Mouse (Mus musculus) midbrain, embryonic 15.5 days (tissue): Measurements from ENCODE around the gene Tmem86a. TPM values are rescaled to one million over a fixed set of nuclear protein-coding genes. Genes with fewer than 3 reads are reported as not detected.

Experiments
- ATAC-seq: fragments of 200-750 bp; cut with Nextera tagmentation; replicated peaks from 2 replicates; pipeline ENCODE4 v1.8.0; 2017; ENCODE audit warnings: moderate TSS enrichment
- H3K27ac ChIP-seq: fragments of 300-500 bp; sonication (generic); 2 replicates; pipeline ENCODE4 v1.5.1; 2015; ENCODE audit warnings: mild to moderate bottlenecking, inconsistent platforms
- H3K27me3 ChIP-seq: fragments of 300-500 bp; sonication (generic); replicated peaks from 2 replicates; pipeline ENCODE4 v1.6.1; 2015; ENCODE audit warnings: inconsistent platforms
- H3K36me3 ChIP-seq: fragments of 300-500 bp; sonication (generic); replicated peaks from 2 replicates; pipeline ENCODE4 v1.6.1; 2015; ENCODE audit warnings: inconsistent platforms
- H3K4me1 ChIP-seq: fragments of 300-500 bp; sonication (generic); 2 replicates; pipeline ENCODE4 v1.6.1; 2015; ENCODE audit warnings: inconsistent platforms
- H3K4me2 ChIP-seq: fragments of 300-500 bp; sonication (generic); 2 replicates; pipeline ENCODE4 v1.6.1; 2015; ENCODE audit warnings: inconsistent platforms, mild to moderate bottlenecking, moderate library complexity
- H3K4me3 ChIP-seq: fragments of 300-500 bp; sonication (generic); 2 replicates; pipeline ENCODE4 v1.5.1; 2015; ENCODE audit warnings: mild to moderate bottlenecking, inconsistent platforms
- H3K9ac ChIP-seq: fragments of 300-500 bp; sonication (generic); 2 replicates; pipeline ENCODE4 v1.6.1; 2015; ENCODE audit warnings: mild to moderate bottlenecking, inconsistent platforms
- H3K9me3 ChIP-seq: fragments of 300-500 bp; sonication (generic); 2 replicates; pipeline ENCODE4 v1.6.1; 2016; ENCODE audit warnings: inconsistent platforms
- WGBS: fragments of 180-500 bp; shearing (Covaris S2); methylation state at CpG from one replicate; pipeline ENCODE4 v1.1.7; 2015; ENCODE audit warnings: mixed read lengths; 5-methylcytosine and 5-hydroxymethylcytosine counted together
- polyA plus RNA-seq: library from polyadenylated mRNA; unstranded; fragments of >200 nt; fragmentation: Nextera tagmentation; extraction: Ambion mirVana; gene quantifications from 2 replicates; pipeline ENCODE4 v1.2.1, GENCODE M21; 2015

Gene Tmem86a
- polyA plus RNA-seq, 1 experiment from 2014 or later = 28.3 TPM

DNA sequence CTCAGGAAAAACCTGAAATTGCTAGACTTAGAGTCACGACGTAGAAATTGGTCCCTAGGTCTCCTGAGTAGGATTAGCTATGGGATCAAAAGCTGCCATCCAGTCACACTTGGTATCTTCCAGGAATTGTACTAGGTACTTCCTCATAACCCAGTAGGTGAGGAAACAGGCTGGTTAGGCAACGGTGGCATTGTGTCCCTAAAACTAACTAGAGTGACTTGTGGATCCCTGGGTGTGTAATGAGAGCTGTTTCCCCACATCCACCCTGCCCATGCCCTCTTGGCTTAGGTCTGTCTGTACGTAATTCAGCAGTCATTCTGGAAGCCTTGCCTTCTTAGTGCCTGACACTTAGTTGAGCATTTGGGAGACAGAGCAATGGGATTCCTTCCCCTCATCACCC lies 5.9 kb downstream of the Tmem86a start:
- ATAC-seq = no peak
- H3K36me3 ChIP-seq = no peaks in the 10 kb centered on the region
- 84% methylated on average over 4 of the region's 4 CpGs for WGBS
- H3K9ac ChIP-seq = no peak overlapping the region
- no peaks in the 10 kb centered on the region for H3K27me3 ChIP-seq
- no peak overlapping the region for H3K27ac ChIP-seq
- H3K9me3 ChIP-seq = no peaks in the 10 kb centered on the region
- H3K4me2 ChIP-seq = no peak overlapping the region
- H3K4me1 ChIP-seq = peaks cover 18% of the 10 kb centered on the region
- no peak overlapping the region for H3K4me3 ChIP-seq

DNA sequence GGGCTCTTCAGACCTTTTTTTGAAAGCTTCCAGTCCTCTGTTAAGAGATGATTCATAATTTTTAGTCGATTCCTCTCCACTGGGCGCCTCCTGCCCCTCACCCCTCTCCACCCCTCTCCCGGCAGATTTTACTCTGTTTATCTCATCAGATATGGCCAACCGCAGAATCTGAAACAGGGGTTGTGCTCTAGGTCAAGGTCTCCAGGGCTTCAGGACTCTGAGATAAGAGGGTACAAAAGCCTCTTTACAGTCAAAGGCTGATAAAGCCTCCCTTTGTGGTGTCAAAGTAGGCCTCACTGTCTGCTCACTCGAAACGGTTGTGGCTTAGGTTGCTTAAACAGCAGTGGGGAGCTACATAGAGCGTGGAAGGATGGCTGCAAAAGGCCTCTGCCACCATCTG lies 8.9 kb downstream of the Tmem86a start:
- ATAC-seq = no peak
- Histone ChIP-seq H3K9ac (no peak overlapping the region), H3K4me3 (no peak overlapping the region), H3K4me2 (no peak overlapping the region), H3K4me1 (no peaks in the 10 kb centered on the region), H3K9me3 (no peaks in the 10 kb centered on the region), H3K36me3 (no peaks in the 10 kb centered on the region), H3K27ac (no peak overlapping the region), H3K27me3 (no peaks in the 10 kb centered on the region)
- WGBS = 73% methylated on average over 7 of the region's 7 CpGs

DNA sequence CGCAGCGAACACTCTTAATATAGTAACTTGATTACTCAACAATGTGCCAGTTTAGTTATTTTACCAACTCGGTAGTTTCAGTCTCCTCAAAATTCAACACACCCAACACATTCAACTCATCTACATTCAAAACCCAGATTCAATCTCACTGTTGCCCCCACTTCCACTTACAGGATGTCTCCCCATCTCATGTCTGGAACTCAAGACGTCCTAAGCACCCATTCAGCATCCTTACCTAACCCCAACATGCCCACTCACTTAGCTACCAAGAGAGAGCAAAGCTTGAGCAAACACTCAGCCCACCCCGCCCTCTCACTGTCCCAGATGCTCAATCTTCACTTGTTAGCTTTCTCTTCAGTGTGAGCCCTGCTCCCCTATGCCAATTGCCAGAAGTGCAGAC lies 11.2 kb downstream of the Tmem86a start:
- 83% methylated on average over 5 of the region's 5 CpGs for WGBS
- H3K4me1 ChIP-seq = no peaks in the 10 kb centered on the region
- H3K36me3 ChIP-seq = no peaks in the 10 kb centered on the region
- H3K27me3 ChIP-seq = no peaks in the 10 kb centered on the region
- H3K4me3 ChIP-seq = no peak overlapping the region
- H3K4me2 ChIP-seq = no peak overlapping the region
- no peak overlapping the region for H3K27ac ChIP-seq
- H3K9ac ChIP-seq = no peak overlapping the region
- ATAC-seq = no peak
- H3K9me3 ChIP-seq = no peaks in the 10 kb centered on the region

DNA sequence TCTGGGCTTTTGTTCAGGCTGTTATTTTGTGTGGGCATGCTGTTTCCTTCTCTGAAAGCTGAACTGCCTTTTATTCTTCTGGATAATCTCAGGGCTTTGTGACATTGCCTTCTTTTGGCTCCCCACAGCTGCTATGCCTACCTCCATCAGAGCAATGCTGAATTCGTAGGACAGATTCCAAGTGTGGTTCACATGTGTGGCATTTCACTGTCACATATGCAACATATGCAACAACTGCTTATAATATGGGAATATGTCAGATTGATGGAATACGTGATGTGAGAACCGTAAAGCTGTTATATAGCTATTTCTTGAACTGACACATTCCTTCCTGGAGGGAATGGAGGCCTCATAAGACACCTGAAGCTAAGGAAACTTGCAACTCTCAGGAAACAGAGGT lies 16.5 kb downstream of the Tmem86a start:
- Histone ChIP-seq H3K27ac (no peak overlapping the region), H3K4me3 (no peak overlapping the region), H3K9ac (no peak overlapping the region), H3K27me3 (no peaks in the 10 kb centered on the region), H3K36me3 (no peaks in the 10 kb centered on the region), H3K4me2 (no peak overlapping the region), H3K4me1 (no peaks in the 10 kb centered on the region), H3K9me3 (no peaks in the 10 kb centered on the region)
- ATAC-seq = no peak
- 78% methylated on average over 3 of the region's 3 CpGs for WGBS

DNA sequence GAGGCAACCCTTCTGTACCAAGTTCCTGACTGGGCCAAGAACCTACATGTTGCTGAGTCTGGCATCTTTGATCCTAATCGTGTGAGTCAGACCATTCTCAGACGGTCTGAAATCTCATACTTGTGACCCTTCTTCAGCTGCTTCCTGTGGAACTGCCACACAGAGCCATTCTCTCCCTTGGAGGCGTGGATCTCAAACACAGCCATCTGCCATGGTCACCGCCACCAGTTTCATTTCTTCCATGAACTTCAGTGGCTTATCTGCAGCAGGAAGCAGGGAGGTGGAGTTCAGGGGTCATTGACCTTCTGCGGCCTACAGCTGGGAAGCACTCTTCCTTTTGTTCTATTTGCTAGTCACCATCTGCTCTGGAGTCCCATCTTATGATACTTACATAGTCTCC lies 17.5 kb downstream of the Tmem86a start:
- H3K4me2 ChIP-seq = no peak overlapping the region
- no peaks in the 10 kb centered on the region for H3K4me1 ChIP-seq
- no peak overlapping the region for H3K27ac ChIP-seq
- no peak overlapping the region for H3K9ac ChIP-seq
- 82% methylated on average over 5 of the region's 5 CpGs for WGBS
- H3K36me3 ChIP-seq = no peaks in the 10 kb centered on the region
- no peaks in the 10 kb centered on the region for H3K27me3 ChIP-seq
- ATAC-seq = no peak
- no peaks in the 10 kb centered on the region for H3K9me3 ChIP-seq
- no peak overlapping the region for H3K4me3 ChIP-seq

DNA sequence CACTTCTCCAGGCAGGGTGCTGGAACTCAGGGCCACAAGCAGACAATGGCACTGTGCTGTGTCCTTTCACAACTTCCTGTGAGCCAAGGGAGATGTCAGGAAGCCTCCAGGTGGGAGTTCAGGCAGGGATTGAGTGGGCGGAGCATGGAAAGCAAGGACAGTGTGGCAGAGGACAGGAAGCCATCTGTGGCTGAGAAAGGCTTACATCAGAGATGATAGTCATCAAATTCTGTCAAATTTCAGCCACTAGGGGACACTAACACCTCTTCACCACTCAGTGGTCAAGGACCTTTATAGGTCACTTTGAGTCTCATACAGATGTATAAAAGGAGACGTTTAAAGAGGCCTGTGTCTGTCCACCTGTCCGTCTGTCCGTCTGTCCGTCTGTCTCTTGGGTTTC lies 22.1 kb downstream of the Tmem86a start:
- no peak overlapping the region for H3K27ac ChIP-seq
- ATAC-seq = no peak; the same call in 1 of the 2 replicates
- no peak overlapping the region for H3K4me3 ChIP-seq
- H3K36me3 ChIP-seq = no peaks in the 10 kb centered on the region
- H3K9me3 ChIP-seq = no peaks in the 10 kb centered on the region
- H3K27me3 ChIP-seq = no peaks in the 10 kb centered on the region
- WGBS = 74% methylated on average over 5 of the region's 5 CpGs
- H3K4me1 ChIP-seq = no peaks in the 10 kb centered on the region
- H3K9ac ChIP-seq = no peak overlapping the region
- no peak overlapping the region for H3K4me2 ChIP-seq

DNA sequence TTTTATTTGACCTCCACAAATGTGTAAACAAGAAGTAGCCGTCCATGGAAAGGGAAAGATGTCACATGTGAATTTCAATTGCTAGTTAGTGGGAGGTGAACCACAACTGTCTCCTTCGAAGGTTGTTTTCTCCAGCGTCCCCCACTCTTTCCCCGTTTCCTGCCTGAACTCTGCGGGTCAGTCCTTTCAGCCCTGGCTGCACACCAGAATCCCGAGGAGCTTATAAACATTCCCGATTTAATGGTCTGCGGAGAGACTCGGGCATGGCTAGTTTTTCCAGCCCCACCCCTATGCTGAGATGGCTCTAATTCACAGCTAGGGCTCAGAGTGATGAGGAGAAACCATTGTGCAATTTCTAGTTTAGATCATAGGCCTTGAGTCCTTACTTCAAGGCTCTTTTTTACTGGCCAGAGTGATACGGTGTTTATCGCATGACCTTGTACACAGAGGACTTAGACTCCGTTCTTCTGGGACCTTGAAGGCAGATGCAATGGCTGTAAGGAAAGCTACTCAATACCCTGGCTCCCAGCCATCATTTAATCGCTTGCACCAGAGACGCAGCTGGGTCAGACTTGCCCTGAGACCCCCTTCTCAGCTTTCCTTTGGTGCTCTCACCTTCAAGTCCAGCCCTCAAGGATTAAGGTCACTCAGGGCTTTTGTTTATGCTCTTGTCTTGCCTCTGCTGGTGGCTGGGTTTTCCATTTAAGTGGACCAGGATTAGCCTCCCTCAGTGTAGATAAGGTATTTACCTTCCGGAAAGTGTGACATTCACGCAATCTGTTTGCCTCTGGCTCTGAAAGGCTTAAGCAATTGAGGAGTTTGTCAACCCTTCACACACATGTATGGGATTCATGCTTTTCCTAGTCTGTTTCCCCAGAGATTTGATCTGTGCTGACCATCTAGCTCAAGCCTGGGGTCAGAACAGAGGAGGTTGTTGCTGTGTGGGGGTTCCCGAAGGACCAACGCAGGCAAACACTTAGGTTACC lies 23.4 kb downstream of the Tmem86a start:
- H3K27ac ChIP-seq = no peak overlapping the region
- no peak for ATAC-seq
- H3K9me3 ChIP-seq = no peaks in the 10 kb centered on the region
- H3K4me3 ChIP-seq = no peak overlapping the region
- no peaks in the 10 kb centered on the region for H3K4me1 ChIP-seq
- H3K27me3 ChIP-seq = no peaks in the 10 kb centered on the region
- H3K9ac ChIP-seq = no peak overlapping the region
- H3K36me3 ChIP-seq = peaks cover 10% of the 10 kb centered on the region; the same call in 1 of the 2 replicates
- 43% methylated on average over 18 of the region's 18 CpGs for WGBS
- no peak overlapping the region for H3K4me2 ChIP-seq

DNA sequence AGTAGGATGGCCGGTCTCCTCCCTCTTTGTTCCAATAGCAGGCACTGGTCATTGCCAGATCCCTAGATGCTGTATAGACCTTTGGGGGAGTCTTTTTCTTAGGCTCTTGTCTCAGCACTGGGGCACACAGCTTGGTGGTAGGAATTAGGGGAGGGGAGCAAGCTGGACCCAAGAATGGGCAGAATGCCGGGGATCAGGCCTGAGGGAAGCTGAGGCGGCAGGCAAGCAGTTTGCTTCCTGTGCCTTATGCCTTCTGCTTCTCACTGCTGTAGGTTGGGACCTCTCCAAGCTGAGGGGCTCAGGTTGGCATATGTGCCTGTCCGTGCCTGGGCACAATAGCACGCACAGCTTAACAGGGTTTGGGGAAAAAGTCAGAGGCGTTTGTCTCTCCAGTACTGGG lies 25.8 kb downstream of the Tmem86a start:
- 89% methylated on average over 6 of the region's 6 CpGs for WGBS
- Histone ChIP-seq H3K9ac (no peak overlapping the region), H3K4me2 (no peak overlapping the region), H3K4me3 (no peak overlapping the region), H3K4me1 (no peaks in the 10 kb centered on the region), H3K9me3 (no peaks in the 10 kb centered on the region), H3K27ac (no peak overlapping the region), H3K36me3 (peaks cover 13% of the 10 kb centered on the region; the same call in 1 of the 2 replicates), H3K27me3 (no peaks in the 10 kb centered on the region)
- ATAC-seq = no peak

DNA sequence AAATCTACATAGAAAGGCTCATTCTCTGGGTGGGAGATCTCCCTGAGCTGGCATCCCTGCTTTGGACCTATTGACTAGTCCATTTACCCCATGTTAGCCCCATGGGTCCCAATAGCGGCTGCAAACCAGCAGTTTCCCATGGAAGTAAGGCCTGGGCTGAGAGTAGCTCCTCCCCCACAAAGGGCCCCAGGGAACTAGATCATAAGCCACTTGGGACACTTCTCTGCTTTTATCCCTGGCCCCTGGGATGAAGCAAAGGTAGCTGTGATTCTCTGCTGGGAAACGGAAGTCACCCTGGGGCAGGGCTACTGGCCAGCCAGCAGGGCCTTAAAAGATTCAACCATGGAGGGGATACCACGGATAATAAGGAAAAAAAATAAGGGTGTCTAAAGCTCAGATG lies 26.3 kb downstream of the Tmem86a start:
- Histone ChIP-seq H3K9ac (no peak overlapping the region), H3K4me1 (no peaks in the 10 kb centered on the region), H3K4me3 (no peak overlapping the region), H3K27me3 (no peaks in the 10 kb centered on the region), H3K4me2 (no peak overlapping the region), H3K9me3 (no peaks in the 10 kb centered on the region), H3K27ac (no peak overlapping the region), H3K36me3 (peaks cover 13% of the 10 kb centered on the region; the same call in 1 of the 2 replicates)
- WGBS = 69% methylated on average over 3 of the region's 3 CpGs
- no peak for ATAC-seq

DNA sequence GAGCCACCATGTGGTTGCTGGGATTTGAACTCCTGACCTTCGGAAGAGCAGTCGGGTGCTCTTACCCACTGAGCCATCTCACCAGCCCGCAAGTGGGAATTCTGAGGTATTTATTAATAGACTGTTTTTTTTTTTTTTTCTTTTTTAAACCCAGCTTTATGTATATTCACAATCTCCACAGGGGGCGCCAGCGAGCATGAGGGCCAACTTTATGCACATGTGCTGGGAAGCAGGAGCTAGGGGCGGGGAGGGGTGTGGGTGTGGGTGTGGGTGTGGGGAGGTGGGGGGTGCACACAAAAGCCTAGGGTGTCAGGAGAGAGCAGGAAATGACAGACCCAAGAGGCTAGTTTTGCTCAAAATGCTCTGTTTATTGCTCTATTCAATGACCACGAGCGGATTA lies 27.1 kb downstream of the Tmem86a start:
- H3K9ac ChIP-seq = no peak overlapping the region
- H3K4me2 ChIP-seq = no peak overlapping the region
- H3K4me3 ChIP-seq = no peak overlapping the region
- no peak overlapping the region for H3K27ac ChIP-seq
- 76% methylated on average over 8 of the region's 8 CpGs for whole genome bisulfite sequencing
- peaks cover 20% of the 10 kb centered on the region; the same call in 1 of the 2 replicates for H3K36me3 ChIP-seq
- no peaks in the 10 kb centered on the region for H3K9me3 ChIP-seq
- no peaks in the 10 kb centered on the region for H3K4me1 ChIP-seq
- no peaks in the 10 kb centered on the region for H3K27me3 ChIP-seq
- no peak for ATAC-seq

DNA sequence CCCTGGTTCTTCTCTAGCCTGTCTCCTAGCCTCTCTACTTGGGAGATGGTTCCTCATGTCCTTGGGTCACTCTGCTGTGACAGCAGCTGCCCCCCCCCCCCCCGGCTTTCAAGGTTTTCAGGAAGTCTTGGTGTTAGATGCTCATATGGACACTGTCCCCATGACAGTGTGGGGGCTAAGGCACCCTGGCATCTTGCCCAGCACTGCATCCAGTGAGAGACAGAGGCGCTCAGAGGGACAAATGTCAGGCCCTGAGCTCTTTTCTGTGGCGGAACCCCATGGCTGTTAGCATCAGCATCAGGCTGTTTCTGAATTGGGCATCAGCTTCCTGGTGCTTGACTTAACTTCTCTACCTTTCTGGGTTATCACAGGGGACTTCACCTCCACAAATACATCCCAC lies 30.5 kb downstream of the Tmem86a start:
- Histone ChIP-seq H3K9ac (no peak overlapping the region), H3K36me3 (peaks cover 44% of the 10 kb centered on the region; the same call in 1 of the 2 replicates), H3K27ac (no peak overlapping the region), H3K4me2 (no peak overlapping the region), H3K4me1 (no peaks in the 10 kb centered on the region), H3K27me3 (no peaks in the 10 kb centered on the region), H3K9me3 (no peaks in the 10 kb centered on the region), H3K4me3 (no peak overlapping the region)
- WGBS = 70% methylated on average over 3 of the region's 3 CpGs
- 0 out of 2 replicates have a peak, but pooled peaks have one; percentile 25 for ATAC-seq

DNA sequence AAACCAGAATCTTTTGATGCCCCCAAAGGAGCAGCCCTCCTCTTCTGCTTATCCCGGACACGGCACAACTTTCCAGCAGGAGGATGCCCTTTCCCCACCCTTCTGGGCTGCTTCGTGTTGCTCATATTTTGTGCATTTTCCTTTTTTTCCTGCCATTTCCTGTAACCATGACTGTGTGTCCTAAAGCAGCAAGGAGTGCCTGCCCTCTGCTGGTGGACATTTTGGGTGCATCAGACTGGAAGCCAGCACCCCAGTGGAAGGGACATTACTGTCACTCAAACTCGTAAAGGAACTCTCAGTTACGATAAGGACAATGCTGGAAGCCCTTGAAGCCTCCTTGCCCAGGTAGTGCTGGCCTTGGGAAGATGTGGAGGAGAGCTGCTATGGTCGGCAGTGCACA lies 30.9 kb downstream of the Tmem86a start:
- WGBS = 51% methylated on average over 6 of the region's 6 CpGs
- H3K4me1 ChIP-seq = no peaks in the 10 kb centered on the region
- no peaks in the 10 kb centered on the region for H3K27me3 ChIP-seq
- H3K9me3 ChIP-seq = no peaks in the 10 kb centered on the region
- no peak overlapping the region for H3K9ac ChIP-seq
- no peak overlapping the region for H3K4me3 ChIP-seq
- H3K27ac ChIP-seq = no peak overlapping the region
- H3K36me3 ChIP-seq = peaks cover 46% of the 10 kb centered on the region; the same call in 1 of the 2 replicates
- peak; percentile 51 for ATAC-seq
- no peak overlapping the region for H3K4me2 ChIP-seq

DNA sequence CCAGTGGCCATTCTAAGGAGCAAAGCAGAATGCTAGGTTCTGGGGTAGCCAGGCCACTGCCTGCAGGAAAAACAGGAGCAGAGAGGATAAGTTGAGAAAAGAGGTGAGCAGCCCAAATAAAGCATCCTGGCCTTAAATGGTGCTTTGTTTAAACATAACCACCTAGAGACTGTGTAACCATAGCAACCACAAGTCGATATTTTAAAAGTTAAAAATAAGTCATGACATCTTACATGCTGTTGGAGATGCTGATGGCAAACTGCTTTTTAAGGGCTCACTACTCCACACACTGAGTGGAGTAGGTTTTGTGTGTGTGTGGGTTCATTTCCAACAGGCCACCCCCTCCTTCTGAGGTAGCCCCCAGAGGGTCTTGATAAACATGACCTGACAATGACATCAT lies 34.7 kb downstream of the Tmem86a start:
- Histone ChIP-seq H3K4me1 (no peaks in the 10 kb centered on the region), H3K9ac (no peak overlapping the region), H3K9me3 (no peaks in the 10 kb centered on the region), H3K4me3 (no peak overlapping the region), H3K36me3 (peaks cover 45% of the 10 kb centered on the region), H3K27me3 (no peaks in the 10 kb centered on the region), H3K4me2 (no peak overlapping the region), H3K27ac (no peak overlapping the region)
- WGBS = 73% methylated on average over 1 of the region's 1 CpGs
- ATAC-seq = no peak
